Comparison of ENCODE assay signal across 7 mouse cellular contexts in genomic region chr11:78771751-78772283, GRCm38 (mm10). TPM values are rescaled to one million over a fixed set of nuclear protein-coding genes. Genes with fewer than 3 reads are reported as not detected.
DNase-seq lines count a peak whose midpoint lies in the region; ATAC-seq and TF ChIP-seq lines count a peak whose summit lies in the region.

No protein-coding gene starts in this region.

- peaks cover 7% of the 10 kb centered on the region for H3K4me1 ChIP-seq in E14TG2a.4 (replicated peaks; ENCODE audit: low read depth, low read length)
- peaks cover 20% of the 10 kb centered on the region for H3K4me1 ChIP-seq in embryonic facial prominence, embryonic 10.5 days

- no peaks in the 10 kb centered on the region for H3K9me3 ChIP-seq in E14TG2a.4 (ENCODE audit: low read length)
- H3K9me3 ChIP-seq in embryonic facial prominence, embryonic 10.5 days: no peaks in the 10 kb centered on the region

- H3K4me3 ChIP-seq in E14TG2a.4 (replicated peaks; ENCODE audit: low read length): peak overlapping the region; percentile 14; the same call in 1 of the 2 replicates
- H3K4me3 ChIP-seq in embryonic facial prominence, embryonic 10.5 days: no peak overlapping the region

- WGBS in embryonic facial prominence, embryonic 10.5 days: 57% methylated on average over 11 of the region's 11 CpGs

- peak; percentile 77 for ATAC-seq in activated CD4-positive, CD25-positive, alpha-beta regulatory T cell, adult 4 months
- ATAC-seq in megakaryocyte-erythroid progenitor cell, adult 5-6 weeks (replicated peaks; ENCODE audit: low FRiP score, low TSS enrichment, poor library complexity, severe bottlenecking): peak; percentile 97

- TF ChIP-seq CTCF in E14TG2a.4 (conservative IDR thresholded peaks at IDR 0.05; ENCODE audit: low read length): no peak

- peak; percentile 23 to 25 for DNase-seq in layer of hippocampus, postnatal 36 days
- no peak for DNase-seq in ovary, adult 18-20 months (ENCODE audit: low spot score)
- DNase-seq in gastrocnemius, postnatal 36 days: no peak
- DNase-seq in embryonic facial prominence, embryonic 10.5 days (ENCODE audit: low spot score): no peak

- H3K36me3 ChIP-seq in E14TG2a.4 (ENCODE audit: insufficient read depth, low read length): no peaks in the 10 kb centered on the region
- H3K36me3 ChIP-seq in embryonic facial prominence, embryonic 10.5 days (replicated peaks): no peaks in the 10 kb centered on the region

- intact Hi-C loops in gastrocnemius, postnatal 36 days (cut with DNase I): no loop called here

- no peaks in the 10 kb centered on the region for H3K27me3 ChIP-seq in E14TG2a.4 (ENCODE audit: insufficient read depth, low read length)
- no peaks in the 10 kb centered on the region for H3K27me3 ChIP-seq in embryonic facial prominence, embryonic 10.5 days (replicated peaks; ENCODE audit: low read depth, poor library complexity, severe bottlenecking)

- H3K27ac ChIP-seq in embryonic facial prominence, embryonic 10.5 days (replicated peaks): no peak overlapping the region

RNA-seq across cellular contexts. Expression of gene Ccnq, which starts 20.3 kb away (rescaled TPM):
- polyA plus RNA-seq in activated CD4-positive, CD25-positive, alpha-beta regulatory T cell, adult 4 months (2017; shearing (Covaris generic)): 10 to 100 TPM; 38.4 to 46.6 TPM
- total RNA-seq in layer of hippocampus, postnatal 36 days (2021): 10 to 100 TPM; 15.0 to 19.4 TPM
- total RNA-seq in megakaryocyte-erythroid progenitor cell, adult 5-6 weeks (2014; fragmentation: Nextera tagmentation): 27.0 and 42.5 TPM in 2 replicates
- total RNA-seq in megakaryocyte-erythroid progenitor cell, adult 5-6 weeks (2017): 30.9 and 32.6 TPM in 2 replicates
- total RNA-seq in gastrocnemius, postnatal 36 days (2021): 10 to 100 TPM; 10.3 to 10.4 TPM
- 36.6 and 37.9 TPM in 2 replicates for polyA plus RNA-seq in embryonic facial prominence, embryonic 10.5 days (2016; fragmentation: Nextera tagmentation; extraction: Ambion mirVana)

RNA-seq across cellular contexts. Expression of gene Lyrm9, which starts 54.6 kb away (rescaled TPM):
- polyA plus RNA-seq in activated CD4-positive, CD25-positive, alpha-beta regulatory T cell, adult 4 months (2017; shearing (Covaris generic)): 10 to 100 TPM; 26.4 to 33.4 TPM
- total RNA-seq in layer of hippocampus, postnatal 36 days (2021): 10 to 100 TPM; 14.9 to 22.3 TPM
- 13.9 and 15.4 TPM in 2 replicates for total RNA-seq in megakaryocyte-erythroid progenitor cell, adult 5-6 weeks (2014; fragmentation: Nextera tagmentation)
- total RNA-seq in megakaryocyte-erythroid progenitor cell, adult 5-6 weeks (2017): 38.5 and 91.6 TPM in 2 replicates
- 10 to 100 TPM in 1 of 2 experiments, 1 to 10 TPM in 1; 10.0 to 13.8 TPM for total RNA-seq in gastrocnemius, postnatal 36 days (2021)
- polyA plus RNA-seq in embryonic facial prominence, embryonic 10.5 days (2016; fragmentation: Nextera tagmentation; extraction: Ambion mirVana): 18.9 and 24.5 TPM in 2 replicates

Comparison
In these comparisons a context has a peak if more than half of its experiments do, and no peak if none do; other contexts are left out.
1. DNase-seq: peak in layer of hippocampus, postnatal 36 days (2 of 2); none in ovary, adult 18-20 months (single experiment), gastrocnemius, postnatal 36 days (0 of 2) and embryonic facial prominence, embryonic 10.5 days (single experiment).